Mouse (Mus musculus): ENCODE results near the gene Gm17078. TPM values are rescaled to one million over a fixed set of nuclear protein-coding genes. Genes with fewer than 3 reads are reported as not detected.

The Gm17078 gene
- polyA plus RNA-seq (2012; rRNA removed) = not detected in 2 replicates

GRCm38 (mm10) chr14:51611210-51611609 is at the start of gene Gm17078:
TSS of gene Gm17078 (minus strand) at chr14:51611310.

GRCm38 (mm10) chr14:51635566-51635965 is 24.5 kb upstream of the Gm17078 start, which contains the start of gene Gm4181:
TSS of gene Gm4181 (minus strand) at chr14:51635666.

GRCm38 (mm10) chr14:51592039-51592438 is 19.1 kb downstream of the Gm17078 start, which contains the start of gene Gm17174:
TSS of gene Gm17174 (minus strand) at chr14:51592139.

GRCm38 (mm10) chr14:51573963-51574362 is 37.1 kb downstream of the Gm17078 start, which contains the start of gene Gm17175:
TSS of gene Gm17175 (minus strand) at chr14:51574063.

Other genes with a start within 250 kb of the Gm17078 start
- not detected in 2 replicates for gene Gm7247, start 249.6 kb downstream of the Gm17078 start, polyA plus RNA-seq (2012; rRNA removed)
- gene Vmn2r88, start 200.5 kb downstream of the Gm17078 start, polyA plus RNA-seq (2012; rRNA removed) = not detected in 2 replicates
- not detected in 2 replicates for gene Vmn2r89, start 159.5 kb downstream of the Gm17078 start, polyA plus RNA-seq (2012; rRNA removed)
- gene Gm5622, start 58.5 kb downstream of the Gm17078 start, polyA plus RNA-seq (2012; rRNA removed) = not detected in 2 replicates
- gene Gm17175, start 37.2 kb downstream of the Gm17078 start, polyA plus RNA-seq (2012; rRNA removed) = not detected in 2 replicates
- gene Gm17174, start 19.2 kb downstream of the Gm17078 start, polyA plus RNA-seq (2012; rRNA removed) = not detected in 2 replicates
- not detected in 2 replicates for gene Gm4181, start 24.4 kb upstream of the Gm17078 start, polyA plus RNA-seq (2012; rRNA removed)
- not detected in 2 replicates for gene Gm17079, start 84.2 kb upstream of the Gm17078 start, polyA plus RNA-seq (2012; rRNA removed)
- not detected in 2 replicates for gene Gm5800, start 105.9 kb upstream of the Gm17078 start, polyA plus RNA-seq (2012; rRNA removed)
- gene Ang4, start 162.3 kb upstream of the Gm17078 start, polyA plus RNA-seq (2012; rRNA removed) = not detected in 2 replicates
- not detected in 2 replicates for gene AY358078, start 188.7 kb upstream of the Gm17078 start, polyA plus RNA-seq (2012; rRNA removed)
- not detected in 2 replicates for gene Ear6, start 242.4 kb upstream of the Gm17078 start, polyA plus RNA-seq (2012; rRNA removed)